Mouse (Mus musculus): ENCODE measurements around the gene Acacb. TPM values are rescaled to one million over a fixed set of nuclear protein-coding genes. Genes with fewer than 3 reads are reported as not detected.

Acacb gene
- total and polyA plus RNA-seq, 3 experiments: 3.9 to 16.3 (median 13.4) TPM

DNA sequence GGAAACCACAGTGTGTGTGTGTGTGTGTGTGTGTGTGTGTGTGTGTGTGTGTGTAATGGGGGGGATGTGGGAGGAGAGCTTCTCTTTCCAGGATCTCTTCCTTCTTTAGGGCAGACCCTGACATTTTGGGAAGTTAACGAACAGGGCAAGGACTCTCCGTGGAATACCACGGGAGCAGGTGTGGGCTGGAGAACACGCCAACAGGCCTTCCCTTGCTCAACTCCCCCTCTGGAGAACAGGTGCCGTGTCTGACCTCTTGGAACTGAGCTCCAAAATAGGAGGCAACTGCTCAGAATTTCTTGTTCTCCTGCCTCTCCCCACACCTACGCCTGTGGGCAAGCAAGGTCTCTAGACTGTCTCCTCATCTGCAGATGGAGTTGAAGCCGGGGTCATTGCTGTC, 123.2 kb downstream of the Acacb start:
- dilution Hi-C loops (cut with MboI; ENCODE audit: extremely low pct_ligation_motif_present, extremely low pct_unique_long_range_greater_than_20kb, low sequenced_read_pairs): no loop called here

DNA sequence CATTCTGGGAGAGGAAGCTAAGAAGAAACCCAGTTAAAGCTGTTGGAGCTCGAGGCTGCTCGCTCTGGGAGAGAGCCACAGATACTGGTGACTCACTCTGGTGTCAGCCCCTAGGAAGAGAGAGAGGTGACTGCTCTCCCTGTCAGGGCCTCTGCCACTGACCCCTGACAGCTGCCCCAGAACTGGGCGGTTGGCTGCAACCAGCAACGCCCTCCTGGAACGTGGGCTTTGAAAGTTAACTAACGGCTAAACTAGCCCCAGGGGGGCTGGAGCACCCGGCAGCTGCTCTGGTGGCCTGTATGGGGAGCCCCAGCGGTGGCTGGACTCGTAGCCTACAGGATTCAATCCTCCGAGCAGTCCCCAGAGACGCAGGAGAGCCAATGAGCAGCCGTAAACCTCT, 123.6 kb downstream of the Acacb start:
- no peak overlapping the region for H3K27ac ChIP-seq (ENCODE audit: insufficient read depth, low read depth)
- dilution Hi-C loops (cut with MboI; ENCODE audit: extremely low pct_ligation_motif_present, extremely low pct_unique_long_range_greater_than_20kb, low sequenced_read_pairs): no loop called here
- TF ChIP-seq TCF12 (IDR thresholded peaks at IDR 0.05; ENCODE audit: low read depth, low read length) (no peak), ZMIZ1 (IDR thresholded peaks at IDR 0.05; ENCODE audit: low read depth, low read length) (no peak), ELF1 (IDR thresholded peaks at IDR 0.05; ENCODE audit: low read depth, low read length) (no peak), POLR2A (IDR thresholded peaks at IDR 0.05; ENCODE audit: low read depth, low read length) (no peak), ZKSCAN1 (IDR thresholded peaks at IDR 0.05; ENCODE audit: borderline replicate concordance, low read depth, low read length) (no peak), USF1 (IDR thresholded peaks at IDR 0.05; ENCODE audit: low read depth, low read length) (no peak), GABPA (IDR thresholded peaks at IDR 0.05; ENCODE audit: insufficient replicate concordance, low read depth, low read length) (no peak), JUN (IDR thresholded peaks at IDR 0.05; ENCODE audit: insufficient read depth, low read depth, low read length) (no peak), MXI1 (IDR thresholded peaks at IDR 0.05; ENCODE audit: low read depth, low read length) (no peak), BHLHE40 (IDR thresholded peaks at IDR 0.05; ENCODE audit: low read depth, low read length) (no peak), TBP (conservative IDR thresholded peaks at IDR 0.05; ENCODE audit: low read depth, low read length) (no peak), MAZ (IDR thresholded peaks at IDR 0.05; ENCODE audit: low read depth, low read length) (no peak), NRF1 (IDR thresholded peaks at IDR 0.05; ENCODE audit: low read depth, low read length) (no peak), RAD21 (IDR thresholded peaks at IDR 0.05; ENCODE audit: low read depth, low read length) (no peak), MAX (IDR thresholded peaks at IDR 0.05; ENCODE audit: low read length) (no peak), CTCF (conservative IDR thresholded peaks at IDR 0.05 in 1 of 2, IDR thresholded peaks at IDR 0.05 in 1 of 2; ENCODE audit: low read depth in 2 of 2, low read length in 2 of 2) (no peak)
- in situ Hi-C loops (cut with MboI; ENCODE audit: low pct_ligation_motif_present, low pct_unique_long_range_greater_than_20kb, low sequenced_read_pairs): no loop called here
- H3K9ac ChIP-seq (ENCODE audit: insufficient read depth, low read depth): no peak overlapping the region
- no peak overlapping the region for H3K4me3 ChIP-seq (replicated peaks in 1 of 3; ENCODE audit: low read depth in 2 of 3, low read length in 2 of 3, poor library complexity in 1 of 3)
- no peaks in the 10 kb centered on the region for H3K9me3 ChIP-seq (replicated peaks; ENCODE audit: low read length)
- no peak overlapping the region for H3K4me2 ChIP-seq (ENCODE audit: insufficient read depth, low read depth, poor library complexity, severe bottlenecking)
- no peaks in the 10 kb centered on the region for H3K4me1 ChIP-seq (ENCODE audit: control insufficient read depth in 1 of 2, insufficient read depth in 2 of 2)
- no peaks in the 10 kb centered on the region for H3K36me3 ChIP-seq (replicated peaks in 1 of 2; ENCODE audit: control insufficient read depth in 1 of 2, insufficient read depth in 1 of 2, low read length in 1 of 2)
- H3K79me2 ChIP-seq (replicated peaks; ENCODE audit: control insufficient read depth, extremely low read depth, insufficient read depth, poor library complexity, severe bottlenecking): no peaks in the 10 kb centered on the region
- DNase-seq (ENCODE audit: extremely low read depth): no peak
- peaks cover 70% of the 10 kb centered on the region for H3K27me3 ChIP-seq (replicated peaks)

More for the DNA sequence above, 123.2 kb downstream of the Acacb start:
- Histone ChIP-seq H3K79me2 (replicated peaks; ENCODE audit: control insufficient read depth, extremely low read depth, insufficient read depth, poor library complexity, severe bottlenecking) (no peaks in the 10 kb centered on the region), H3K4me1 (ENCODE audit: control insufficient read depth in 1 of 2, insufficient read depth in 2 of 2) (no peaks in the 10 kb centered on the region), H3K9ac (ENCODE audit: insufficient read depth, low read depth) (no peak overlapping the region), H3K27ac (ENCODE audit: insufficient read depth, low read depth) (no peak overlapping the region), H3K4me3 (replicated peaks in 1 of 3; ENCODE audit: low read depth in 2 of 3, low read length in 2 of 3, poor library complexity in 1 of 3) (no peak overlapping the region), H3K27me3 (replicated peaks) (peaks cover 68% of the 10 kb centered on the region), H3K9me3 (replicated peaks; ENCODE audit: low read length) (no peaks in the 10 kb centered on the region), H3K4me2 (ENCODE audit: insufficient read depth, low read depth, poor library complexity, severe bottlenecking) (no peak overlapping the region), H3K36me3 (replicated peaks in 1 of 2; ENCODE audit: control insufficient read depth in 1 of 2, insufficient read depth in 1 of 2, low read length in 1 of 2) (no peaks in the 10 kb centered on the region)
- in situ Hi-C loops (cut with MboI; ENCODE audit: low pct_ligation_motif_present, low pct_unique_long_range_greater_than_20kb, low sequenced_read_pairs): no loop called here
- no peak for DNase-seq (ENCODE audit: extremely low read depth)
- TF ChIP-seq CHD2 (IDR thresholded peaks at IDR 0.05; ENCODE audit: low read length): no peak
- TF ChIP-seq JUN (IDR thresholded peaks at IDR 0.05; ENCODE audit: insufficient read depth, low read depth, low read length): no peak
- no peak for TF ChIP-seq JUND (conservative IDR thresholded peaks at IDR 0.05; ENCODE audit: low read depth, low read length)
- no peak for TF ChIP-seq RCOR1 (conservative IDR thresholded peaks at IDR 0.05; ENCODE audit: low read depth, low read length)
- TF ChIP-seq MEF2A (IDR thresholded peaks at IDR 0.05; ENCODE audit: borderline replicate concordance, low read depth, low read length): no peak
- TF ChIP-seq MXI1 (IDR thresholded peaks at IDR 0.05; ENCODE audit: low read depth, low read length): no peak
- no peak for TF ChIP-seq CTCF (conservative IDR thresholded peaks at IDR 0.05 in 1 of 2, IDR thresholded peaks at IDR 0.05 in 1 of 2; ENCODE audit: low read depth in 2 of 2, low read length in 2 of 2)
- no peak for TF ChIP-seq NELFE (IDR thresholded peaks at IDR 0.05; ENCODE audit: low read depth, low read length)
- TF ChIP-seq SIN3A (IDR thresholded peaks at IDR 0.05; ENCODE audit: low read length): no peak
